Mouse (Mus musculus): ENCODE data around the gene Atcay.
A peak's percentile ranks its signal among the peaks of the same experiment; 100 is the strongest.
"Not testable (repeated sequence)": the region's sequence is repeated elsewhere in the genome, so short reads cannot be mapped to it uniquely, and the experiment has no call there.

Atcay gene

DNA sequence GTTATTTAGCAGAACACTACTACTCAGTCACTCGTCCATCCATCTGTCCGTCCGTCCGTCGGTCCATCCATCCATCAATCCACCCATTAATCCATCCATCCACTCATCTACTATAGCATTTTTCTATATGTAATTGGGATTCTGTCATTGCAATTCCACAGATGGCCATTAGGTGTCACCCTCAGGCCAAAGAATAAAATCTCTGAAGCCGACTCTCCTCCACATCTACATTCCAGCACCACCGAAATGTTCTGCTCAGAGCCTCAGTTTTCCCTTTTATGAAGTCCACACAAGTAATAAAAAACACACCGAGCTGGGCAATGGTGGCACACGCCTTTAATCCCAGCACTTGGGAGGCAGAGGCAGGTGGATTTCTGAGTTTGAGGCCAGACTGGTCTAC lies 32.4 kb downstream of the Atcay start:
- peak; percentile 73 to 80 for DNase-seq

GRCm38 (mm10) chr10:81197305-81197704 lies 33.3 kb downstream of the Atcay start:
- no peak for DNase-seq

- DNase-seq: no peak
These were observed 34.1 kb downstream of the Atcay start for GRCm38 (mm10) chr10:81196470-81197065.

- DNase-seq: no peak
These were observed 35.3 kb downstream of the Atcay start for GRCm38 (mm10) chr10:81195300-81195699.

GRCm38 (mm10) chr10:81193991-81194774 lies 36.5 kb downstream of the Atcay start:
- peak in 1 of 2 experiments; percentile 51 for DNase-seq

DNA sequence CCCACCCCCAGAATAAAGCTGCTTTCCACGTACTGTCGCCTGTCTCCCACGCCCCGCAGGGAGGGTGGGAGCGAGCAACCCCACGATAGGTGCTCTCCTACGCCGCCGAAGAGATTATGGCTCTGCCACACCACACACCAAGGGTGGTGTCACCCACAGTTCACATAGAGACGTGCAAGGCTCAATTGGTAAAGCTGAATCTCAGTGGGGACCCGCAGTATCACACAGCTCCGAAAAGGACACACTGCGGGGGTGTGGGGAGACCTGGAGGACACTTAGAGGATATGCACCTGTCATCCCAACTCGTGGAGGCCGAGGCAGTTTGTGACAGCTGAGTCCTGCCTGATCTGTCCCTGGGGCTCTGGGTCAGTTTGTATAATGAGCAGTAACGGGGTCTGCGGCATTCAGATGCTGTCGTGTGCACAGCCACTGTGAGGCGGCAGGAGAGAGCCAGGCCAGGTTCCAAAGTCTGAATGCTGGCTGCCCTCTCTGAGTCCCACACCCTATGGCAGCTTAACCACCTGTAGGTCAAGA lies 37.6 kb downstream of the Atcay start:
- peak; percentile 48 to 64 for DNase-seq

- DNase-seq: peak; percentile 76 to 94
These were observed 38.2 kb downstream of the Atcay start for GRCm38 (mm10) chr10:81192270-81192967.

DNA sequence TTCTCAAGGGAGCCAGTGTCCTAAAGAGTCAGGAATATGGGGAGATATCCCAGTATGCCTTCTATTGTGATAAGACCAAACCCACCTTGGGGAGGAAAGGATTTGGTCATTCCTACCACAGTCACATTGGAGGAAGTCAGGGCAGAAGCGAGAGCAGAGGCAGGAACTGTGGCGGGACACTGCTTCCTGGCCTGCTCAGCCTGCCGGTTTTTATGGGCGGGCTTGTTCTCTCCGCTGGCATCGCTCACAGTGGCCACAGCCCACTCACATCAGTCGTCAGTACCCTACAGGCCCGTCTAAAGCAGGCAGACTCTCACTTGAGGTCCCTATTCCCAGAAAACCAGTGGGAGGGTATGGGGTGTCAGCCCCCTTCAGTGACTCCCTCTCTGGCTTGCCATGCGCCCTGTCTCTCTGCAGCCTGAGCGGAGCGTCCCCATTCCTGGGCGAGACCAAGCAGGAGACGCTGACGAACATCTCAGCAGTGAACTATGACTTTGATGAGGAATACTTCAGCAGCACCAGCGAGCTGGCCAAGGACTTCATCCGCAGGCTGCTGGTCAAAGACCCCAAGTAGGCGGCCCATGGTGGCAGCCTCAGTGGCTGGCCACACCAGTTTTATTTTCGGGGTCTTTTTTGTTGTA lies 39.2 kb downstream of the Atcay start:
- DNase-seq: no peak

DNA sequence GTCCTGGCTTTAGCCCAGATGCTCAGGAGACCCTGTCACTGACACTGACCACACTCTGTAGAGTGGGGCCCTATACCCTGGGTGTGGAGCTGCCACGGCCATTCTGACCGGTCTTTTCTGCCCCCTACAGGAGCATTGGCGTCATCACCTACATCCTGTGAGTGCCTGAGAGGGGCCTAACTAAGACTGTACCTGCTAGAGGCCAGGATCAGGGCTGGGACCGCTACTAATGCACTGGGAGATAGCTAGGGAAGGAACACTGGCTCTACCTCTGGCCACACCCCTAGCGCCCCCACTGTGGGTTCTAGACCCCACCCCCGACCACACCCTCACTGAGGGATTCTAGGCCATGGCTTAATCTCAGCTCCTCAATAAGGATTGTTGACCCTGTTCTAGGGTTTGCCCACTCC lies 39.7 kb downstream of the Atcay start:
- DNase-seq: no peak

DNA sequence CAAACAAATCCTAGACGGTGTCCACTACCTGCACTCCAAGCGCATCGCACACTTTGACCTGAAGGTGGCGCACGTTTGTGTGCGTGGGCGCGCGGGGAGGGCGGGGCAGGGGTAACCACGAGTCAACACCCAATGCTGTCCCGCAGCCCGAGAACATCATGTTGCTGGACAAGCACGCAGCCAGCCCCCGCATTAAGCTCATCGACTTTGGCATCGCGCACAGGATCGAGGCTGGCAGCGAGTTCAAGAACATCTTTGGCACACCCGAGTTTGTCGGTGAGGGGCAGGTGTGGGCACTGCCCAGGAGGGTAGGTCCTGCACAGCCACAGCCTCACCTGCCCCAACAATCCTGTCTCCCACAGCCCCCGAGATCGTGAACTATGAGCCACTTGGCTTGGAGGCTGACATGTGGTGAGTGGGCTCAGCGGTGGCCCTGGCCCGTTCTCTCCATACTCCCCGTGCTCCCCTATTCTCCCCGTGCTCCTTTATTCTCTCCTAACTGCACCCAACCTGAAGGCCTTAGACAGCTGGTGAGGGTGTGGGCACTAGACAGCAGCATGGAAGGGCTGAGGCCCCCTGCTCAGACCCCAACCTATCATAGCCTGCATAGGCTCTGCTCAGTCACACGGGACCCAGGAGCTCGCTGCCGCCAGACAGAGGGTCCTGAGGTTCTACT lies 40.3 kb downstream of the Atcay start:
- DNase-seq: peak in 1 of 2 experiments; percentile 53

- no peak for DNase-seq
These were observed 40.8 kb downstream of the Atcay start for GRCm38 (mm10) chr10:81189821-81190220.

DNA sequence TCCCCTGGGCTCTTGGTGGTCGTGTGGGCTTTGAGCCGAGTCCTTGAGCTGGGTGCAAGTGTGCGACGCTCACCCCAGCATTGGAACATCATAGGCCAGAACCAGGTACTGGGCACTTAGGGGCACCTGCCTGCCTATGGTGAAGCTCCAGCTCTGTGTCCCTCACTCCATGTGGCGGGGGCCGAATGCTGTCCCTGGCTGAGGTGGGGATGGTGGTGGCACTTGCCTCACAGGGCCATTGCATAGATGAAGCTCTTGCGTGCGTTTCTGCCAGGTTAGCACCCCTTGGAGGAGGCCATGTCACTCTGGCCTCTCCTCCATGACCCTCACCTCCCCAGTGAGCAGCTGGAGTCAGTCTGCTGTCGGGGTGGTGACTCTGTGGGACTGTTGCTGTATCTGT lies 43.5 kb downstream of the Atcay start:
- DNase-seq: no peak

DNA sequence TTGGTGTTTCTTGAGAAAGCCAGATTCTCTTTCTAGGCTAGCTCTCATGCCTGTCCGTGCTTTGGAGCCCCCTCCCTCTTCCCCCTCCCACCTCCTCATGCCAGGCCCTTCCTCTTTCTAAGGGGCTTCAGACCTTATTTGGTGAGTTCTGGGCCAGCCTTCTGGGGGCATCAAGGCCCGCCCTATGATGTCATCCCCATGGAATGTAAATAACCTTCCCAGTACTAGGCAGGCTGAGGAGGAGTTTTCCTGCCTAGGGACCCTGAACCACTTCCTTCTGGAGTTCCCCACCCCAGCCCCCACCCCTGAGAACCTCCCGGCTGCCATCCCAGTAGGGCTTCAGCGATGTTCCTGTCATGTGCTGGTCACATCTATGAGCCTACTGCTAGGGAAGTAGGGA lies 45.9 kb downstream of the Atcay start:
- no peak for DNase-seq

DNA sequence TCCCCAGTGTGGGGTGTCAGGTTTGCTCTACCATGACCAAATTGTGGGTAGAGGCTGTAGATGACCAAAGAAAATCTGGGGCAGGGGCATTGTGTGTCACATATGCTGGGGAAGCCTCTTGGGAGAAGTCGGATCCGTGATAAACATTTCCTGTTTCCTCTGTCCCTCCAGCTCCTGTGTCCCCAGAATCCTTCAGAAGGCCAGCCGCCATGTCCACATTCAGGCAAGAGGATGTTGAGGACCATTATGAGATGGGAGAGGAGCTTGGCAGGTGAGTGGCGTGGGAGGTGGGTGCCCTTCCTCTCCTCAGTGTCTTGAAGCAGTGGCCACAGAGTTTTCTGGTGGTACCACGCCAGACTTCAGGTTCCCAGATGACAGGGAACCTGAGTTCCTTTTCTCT lies 46.8 kb downstream of the Atcay start, which contains the start of gene 4930442H23Rik:
TSS of gene 4930442H23Rik (minus strand) at position 45 of the 400 bp plus-strand sequence.
- no peak for DNase-seq

- DNase-seq: peak; percentile 93 to 98
These were observed 48.0 kb downstream of the Atcay start, which contains the start of gene Dapk3 for GRCm38 (mm10) chr10:81182336-81183333. Dapk3 (plus strand) TSS chr10:81183005.

- not testable (repeated sequence) for DNase-seq
These were observed 48.8 kb downstream of the Atcay start for GRCm38 (mm10) chr10:81181860-81182259.

DNA sequence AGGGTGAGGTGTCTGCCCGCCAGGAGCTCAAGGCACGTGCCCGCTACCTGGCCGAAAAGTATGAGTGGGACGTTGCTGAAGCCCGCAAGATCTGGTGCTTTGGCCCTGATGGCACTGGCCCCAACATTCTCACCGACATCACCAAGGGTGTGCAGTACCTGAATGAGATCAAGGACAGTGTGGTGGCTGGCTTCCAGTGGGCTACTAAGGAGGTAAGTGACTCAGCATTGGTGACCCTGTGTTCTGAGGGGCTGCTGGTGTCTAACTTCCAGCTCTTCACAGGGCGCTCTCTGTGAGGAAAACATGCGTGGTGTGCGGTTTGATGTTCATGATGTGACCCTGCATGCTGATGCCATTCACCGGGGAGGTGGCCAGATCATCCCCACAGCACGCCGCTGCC lies 49.7 kb downstream of the Atcay start:
- no peak for DNase-seq

- DNase-seq: no peak
These were observed 50.9 kb downstream of the Atcay start for GRCm38 (mm10) chr10:81179451-81180342.

GRCm38 (mm10) chr10:81178927-81179326 lies 51.7 kb downstream of the Atcay start:
- no peak for DNase-seq

Measured in cerebellum, adult 18-20 months (tissue).